Mouse (Mus musculus): ENCODE data around the gene Lysmd3. TPM values are rescaled to one million over a fixed set of nuclear protein-coding genes. Genes with fewer than 3 reads are reported as not detected.

Lysmd3 gene
- polyA plus RNA-seq, 1 experiment from 2014 or later = 26.0 TPM

- no peak for ATAC-seq (ENCODE audit: low FRiP score, low TSS enrichment)
- H3K27me3 ChIP-seq (ENCODE audit: insufficient read depth, low read length) = no peaks in the 10 kb centered on the region
- no peak overlapping the region for H3K27ac ChIP-seq (ENCODE audit: low read length)
- no peak overlapping the region for H3K9ac ChIP-seq (replicated peaks; ENCODE audit: low read length)
- WGBS = 92% methylated on average over 5 of the region's 5 CpGs
- H3K9me3 ChIP-seq (ENCODE audit: low read length) = no peaks in the 10 kb centered on the region
- no peak overlapping the region for H3K4me3 ChIP-seq (ENCODE audit: low read length)
- H3K4me1 ChIP-seq (ENCODE audit: insufficient read depth, low read length) = no peaks in the 10 kb centered on the region
- H3K4me2 ChIP-seq (replicated peaks; ENCODE audit: low read depth, low read length) = no peak overlapping the region
- peaks cover 33% of the 10 kb centered on the region for H3K36me3 ChIP-seq (ENCODE audit: insufficient read depth, low read length)
These were observed 6.9 kb downstream of the Lysmd3 start for GRCm38 (mm10) chr13:81664331-81664698.

GRCm38 (mm10) chr13:81667713-81668112 is 10.2 kb downstream of the Lysmd3 start:
- ATAC-seq (ENCODE audit: low FRiP score, low TSS enrichment) = no peak
- no peak overlapping the region for H3K27ac ChIP-seq (ENCODE audit: low read length)
- H3K4me1 ChIP-seq (ENCODE audit: insufficient read depth, low read length) = no peaks in the 10 kb centered on the region
- no peaks in the 10 kb centered on the region for H3K27me3 ChIP-seq (ENCODE audit: insufficient read depth, low read length)
- 96% methylated on average over 5 of the region's 5 CpGs for WGBS
- H3K9ac ChIP-seq (replicated peaks; ENCODE audit: low read length) = no peak overlapping the region
- H3K4me3 ChIP-seq (ENCODE audit: low read length) = no peak overlapping the region
- no peaks in the 10 kb centered on the region for H3K9me3 ChIP-seq (ENCODE audit: low read length)
- H3K4me2 ChIP-seq (replicated peaks; ENCODE audit: low read depth, low read length) = no peak overlapping the region
- H3K36me3 ChIP-seq (ENCODE audit: insufficient read depth, low read length) = peaks cover 38% of the 10 kb centered on the region

- H3K4me1 ChIP-seq (ENCODE audit: insufficient read depth, low read length) = no peaks in the 10 kb centered on the region
- no peaks in the 10 kb centered on the region for H3K27me3 ChIP-seq (ENCODE audit: insufficient read depth, low read length)
- ATAC-seq (ENCODE audit: low FRiP score, low TSS enrichment) = no peak
- no peaks in the 10 kb centered on the region for H3K9me3 ChIP-seq (ENCODE audit: low read length)
- peaks cover 28% of the 10 kb centered on the region for H3K36me3 ChIP-seq (ENCODE audit: insufficient read depth, low read length)
- H3K27ac ChIP-seq (ENCODE audit: low read length) = no peak overlapping the region
- WGBS = 78% methylated on average over 8 of the region's 8 CpGs
- no peak overlapping the region for H3K4me3 ChIP-seq (ENCODE audit: low read length)
- no peak overlapping the region for H3K4me2 ChIP-seq (replicated peaks; ENCODE audit: low read depth, low read length)
- no peak overlapping the region for H3K9ac ChIP-seq (replicated peaks; ENCODE audit: low read length)
These were observed 17.9 kb downstream of the Lysmd3 start for GRCm38 (mm10) chr13:81675333-81675732.

- Histone ChIP-seq H3K4me1 (ENCODE audit: insufficient read depth, low read length) (no peaks in the 10 kb centered on the region), H3K27ac (ENCODE audit: low read length) (no peak overlapping the region), H3K36me3 (ENCODE audit: insufficient read depth, low read length) (peaks cover 9% of the 10 kb centered on the region; the same call in 1 of the 2 replicates), H3K27me3 (ENCODE audit: insufficient read depth, low read length) (no peaks in the 10 kb centered on the region), H3K4me3 (ENCODE audit: low read length) (no peak overlapping the region), H3K9me3 (ENCODE audit: low read length) (no peaks in the 10 kb centered on the region), H3K9ac (replicated peaks; ENCODE audit: low read length) (no peak overlapping the region), H3K4me2 (replicated peaks; ENCODE audit: low read depth, low read length) (no peak overlapping the region)
- WGBS = 92% methylated on average over 3 of the region's 3 CpGs
- no peak for ATAC-seq (ENCODE audit: low FRiP score, low TSS enrichment)
These were observed 25.6 kb downstream of the Lysmd3 start for GRCm38 (mm10) chr13:81683107-81683506.

GRCm38 (mm10) chr13:81684258-81684657 is 26.8 kb downstream of the Lysmd3 start:
- Histone ChIP-seq H3K36me3 (ENCODE audit: insufficient read depth, low read length) (peaks cover 9% of the 10 kb centered on the region; the same call in 1 of the 2 replicates), H3K9ac (replicated peaks; ENCODE audit: low read length) (no peak overlapping the region), H3K4me1 (ENCODE audit: insufficient read depth, low read length) (no peaks in the 10 kb centered on the region), H3K4me2 (replicated peaks; ENCODE audit: low read depth, low read length) (no peak overlapping the region), H3K4me3 (ENCODE audit: low read length) (no peak overlapping the region), H3K27ac (ENCODE audit: low read length) (no peak overlapping the region), H3K9me3 (ENCODE audit: low read length) (no peaks in the 10 kb centered on the region), H3K27me3 (ENCODE audit: insufficient read depth, low read length) (no peaks in the 10 kb centered on the region)
- 84% methylated on average over 5 of the region's 5 CpGs for WGBS
- ATAC-seq (ENCODE audit: low FRiP score, low TSS enrichment) = no peak

- H3K9ac ChIP-seq (replicated peaks; ENCODE audit: low read length) = no peak overlapping the region
- WGBS = 88% methylated on average over 3 of the region's 3 CpGs
- H3K27me3 ChIP-seq (ENCODE audit: insufficient read depth, low read length) = no peaks in the 10 kb centered on the region
- no peak overlapping the region for H3K27ac ChIP-seq (ENCODE audit: low read length)
- H3K36me3 ChIP-seq (ENCODE audit: insufficient read depth, low read length) = peaks cover 14% of the 10 kb centered on the region; the same call in 1 of the 2 replicates
- H3K4me3 ChIP-seq (ENCODE audit: low read length) = no peak overlapping the region
- no peak overlapping the region for H3K4me2 ChIP-seq (replicated peaks; ENCODE audit: low read depth, low read length)
- no peak for ATAC-seq (ENCODE audit: low FRiP score, low TSS enrichment)
- H3K9me3 ChIP-seq (ENCODE audit: low read length) = no peaks in the 10 kb centered on the region
- H3K4me1 ChIP-seq (ENCODE audit: insufficient read depth, low read length) = no peaks in the 10 kb centered on the region
These were observed 27.4 kb downstream of the Lysmd3 start for GRCm38 (mm10) chr13:81684884-81685283.

- no peak overlapping the region for H3K27ac ChIP-seq (ENCODE audit: low read length)
- no peak overlapping the region for H3K4me3 ChIP-seq (ENCODE audit: low read length)
- H3K9ac ChIP-seq (replicated peaks; ENCODE audit: low read length) = no peak overlapping the region
- H3K36me3 ChIP-seq (ENCODE audit: insufficient read depth, low read length) = 0 out of 2 replicates have a peak, but pooled peaks cover 5% of the 10 kb centered on the region
- no peaks in the 10 kb centered on the region for H3K9me3 ChIP-seq (ENCODE audit: low read length)
- H3K27me3 ChIP-seq (ENCODE audit: insufficient read depth, low read length) = no peaks in the 10 kb centered on the region
- no peak for ATAC-seq (ENCODE audit: low FRiP score, low TSS enrichment)
- 85% methylated on average over 3 of the region's 3 CpGs for WGBS
- H3K4me2 ChIP-seq (replicated peaks; ENCODE audit: low read depth, low read length) = no peak overlapping the region
- H3K4me1 ChIP-seq (ENCODE audit: insufficient read depth, low read length) = no peaks in the 10 kb centered on the region
These were observed 32.1 kb downstream of the Lysmd3 start for GRCm38 (mm10) chr13:81689587-81689986.

- H3K4me3 ChIP-seq (ENCODE audit: low read length) = no peak overlapping the region
- no peaks in the 10 kb centered on the region for H3K9me3 ChIP-seq (ENCODE audit: low read length)
- no peak overlapping the region for H3K9ac ChIP-seq (replicated peaks; ENCODE audit: low read length)
- H3K27me3 ChIP-seq (ENCODE audit: insufficient read depth, low read length) = no peaks in the 10 kb centered on the region
- H3K4me1 ChIP-seq (ENCODE audit: insufficient read depth, low read length) = no peaks in the 10 kb centered on the region
- no peak for ATAC-seq (ENCODE audit: low FRiP score, low TSS enrichment)
- no peak overlapping the region for H3K27ac ChIP-seq (ENCODE audit: low read length)
- H3K36me3 ChIP-seq (ENCODE audit: insufficient read depth, low read length) = 0 out of 2 replicates have a peak, but pooled peaks cover 5% of the 10 kb centered on the region
- WGBS = 80% methylated on average over 10 of the region's 10 CpGs
- no peak overlapping the region for H3K4me2 ChIP-seq (replicated peaks; ENCODE audit: low read depth, low read length)
These were observed 33.0 kb downstream of the Lysmd3 start for GRCm38 (mm10) chr13:81690477-81690876.

GRCm38 (mm10) chr13:81691606-81692005 is 34.1 kb downstream of the Lysmd3 start:
- Histone ChIP-seq H3K27me3 (ENCODE audit: insufficient read depth, low read length) (no peaks in the 10 kb centered on the region), H3K4me3 (ENCODE audit: low read length) (no peak overlapping the region), H3K9me3 (ENCODE audit: low read length) (no peaks in the 10 kb centered on the region), H3K36me3 (ENCODE audit: insufficient read depth, low read length) (0 out of 2 replicates have a peak, but pooled peaks cover 5% of the 10 kb centered on the region), H3K4me2 (replicated peaks; ENCODE audit: low read depth, low read length) (no peak overlapping the region), H3K4me1 (ENCODE audit: insufficient read depth, low read length) (no peaks in the 10 kb centered on the region), H3K27ac (ENCODE audit: low read length) (no peak overlapping the region), H3K9ac (replicated peaks; ENCODE audit: low read length) (no peak overlapping the region)
- ATAC-seq (ENCODE audit: low FRiP score, low TSS enrichment) = peak; percentile 79
- WGBS = 67% methylated on average over 9 of the region's 9 CpGs

- Histone ChIP-seq H3K27ac (ENCODE audit: low read length) (no peak overlapping the region), H3K4me2 (replicated peaks; ENCODE audit: low read depth, low read length) (no peak overlapping the region), H3K4me3 (ENCODE audit: low read length) (no peak overlapping the region), H3K27me3 (ENCODE audit: insufficient read depth, low read length) (no peaks in the 10 kb centered on the region), H3K9ac (replicated peaks; ENCODE audit: low read length) (no peak overlapping the region), H3K4me1 (ENCODE audit: insufficient read depth, low read length) (no peaks in the 10 kb centered on the region), H3K36me3 (ENCODE audit: insufficient read depth, low read length) (peaks cover 10% of the 10 kb centered on the region), H3K9me3 (ENCODE audit: low read length) (no peaks in the 10 kb centered on the region)
- no peak for ATAC-seq (ENCODE audit: low FRiP score, low TSS enrichment)
- WGBS = 97% methylated on average over 12 of the region's 12 CpGs
These were observed 37.0 kb downstream of the Lysmd3 start for GRCm38 (mm10) chr13:81694446-81694845.
